Mouse (Mus musculus): ENCODE data around the gene Gm2a. TPM values are rescaled to one million over a fixed set of nuclear protein-coding genes. Genes with fewer than 3 reads are reported as not detected.

The Gm2a gene
- total and polyA plus RNA-seq, 3 experiments: 0.19 to 0.52 TPM; not detected in 1

- no peaks in the 10 kb centered on the region for H3K27me3 ChIP-seq (ENCODE audit: control insufficient read depth in 1 of 2, insufficient read depth in 2 of 2, low read length in 2 of 2)
- peaks cover 0 to 50% of the 10 kb centered on the region in 2 experiments; a peak in 2 of 4 replicates for H3K36me3 ChIP-seq (ENCODE audit: control insufficient read depth in 1 of 2, insufficient read depth in 2 of 2, low read length in 2 of 2)
- H3K9me3 ChIP-seq (replicated peaks; ENCODE audit: insufficient read depth, low read length): no peaks in the 10 kb centered on the region
- peaks cover 37 to 45% of the 10 kb centered on the region in 2 experiments for H3K4me1 ChIP-seq (ENCODE audit: control insufficient read depth in 1 of 2, insufficient read depth in 2 of 2, low read length in 2 of 2)
- no peaks in the 10 kb centered on the region for H3K79me2 ChIP-seq (ENCODE audit: control insufficient read depth, insufficient read depth, low read length, poor library complexity)
- H3K9ac ChIP-seq (ENCODE audit: control insufficient read depth, low read depth, low read length, poor library complexity, severe bottlenecking): peak overlapping the region; percentile 50
- peak; percentile 100 for DNase-seq (ENCODE audit: low read depth, low spot score)
- H3K4me3 ChIP-seq (ENCODE audit: control insufficient read depth in 1 of 2, insufficient read depth in 1 of 2, low read depth in 2 of 2, low read length in 2 of 2): peak overlapping the region; percentile 25 to 40
- peak overlapping the region; percentile 93 for H3K27ac ChIP-seq (ENCODE audit: control insufficient read depth, low read depth, low read length)
- TF ChIP-seq ZC3H11A (IDR thresholded peaks at IDR 0.05; ENCODE audit: low read depth, low read length) (no peak), POLR2AphosphoS2 (IDR thresholded peaks at IDR 0.05; ENCODE audit: low read length) (no peak), NELFE (IDR thresholded peaks at IDR 0.05; ENCODE audit: low read depth, low read length) (peak; percentile 49), GATA1 (IDR thresholded peaks at IDR 0.05; ENCODE audit: low read depth, low read length) (peak; percentile 58), ELF1 (IDR thresholded peaks at IDR 0.05; ENCODE audit: low read depth, low read length) (0 out of 2 replicates have a peak, but pooled peaks have one; percentile 47), MAZ (IDR thresholded peaks at IDR 0.05; ENCODE audit: low read depth, low read length) (peak; percentile 84), MYB (IDR thresholded peaks at IDR 0.05; ENCODE audit: low read depth, low read length) (peak; percentile 45; the same call in 1 of the 2 replicates), CHD1 (IDR thresholded peaks at IDR 0.05; ENCODE audit: low read depth, low read length) (peak; percentile 79; the same call in 1 of the 2 replicates), MXI1 (IDR thresholded peaks at IDR 0.05; ENCODE audit: low read depth, low read length) (peak; percentile 66), EP300 (IDR thresholded peaks at IDR 0.05; ENCODE audit: low read depth in 1 of 2, low read length in 2 of 2) (peak; percentile 79 to 83; a peak in 3 of 4 replicates), UBTF (IDR thresholded peaks at IDR 0.05; ENCODE audit: borderline replicate concordance, insufficient read depth, low read depth, low read length) (no peak), JUND (IDR thresholded peaks at IDR 0.05; ENCODE audit: low read depth, low read length) (no peak), SIN3A (IDR thresholded peaks at IDR 0.05; ENCODE audit: low read length) (peak; percentile 74), HCFC1 (IDR thresholded peaks at IDR 0.05; ENCODE audit: low read depth, low read length) (peak; percentile 40; the same call in 1 of the 2 replicates), CHD2 (IDR thresholded peaks at IDR 0.05; ENCODE audit: low read length) (peak; percentile 21; the same call in 1 of the 2 replicates), ZNF384 (IDR thresholded peaks at IDR 0.05; ENCODE audit: low read depth, low read length) (no peak), GABPA (IDR thresholded peaks at IDR 0.05; ENCODE audit: low read depth, low read length) (no peak), USF1 (IDR thresholded peaks at IDR 0.05; ENCODE audit: low read depth, low read length) (no peak; the same call in 1 of the 2 replicates), TBP (IDR thresholded peaks at IDR 0.05; ENCODE audit: low read depth, low read length) (0 out of 2 replicates have a peak, but pooled peaks have one; percentile 48), USF2 (IDR thresholded peaks at IDR 0.05; ENCODE audit: borderline replicate concordance in 1 of 2, insufficient read depth in 1 of 2, low read depth in 1 of 2, low read length in 2 of 2) (no peak), ETS1 (IDR thresholded peaks at IDR 0.05; ENCODE audit: low read depth, low read length) (peak; percentile 51; the same call in 1 of the 2 replicates), MYC (IDR thresholded peaks at IDR 0.05; ENCODE audit: low read depth, low read length) (peak; percentile 51; the same call in 1 of the 2 replicates), RCOR1 (IDR thresholded peaks at IDR 0.05; ENCODE audit: low read depth, low read length) (peak; percentile 77), ZMIZ1 (IDR thresholded peaks at IDR 0.05; ENCODE audit: low read depth, low read length) (peak; percentile 81), MEF2A (IDR thresholded peaks at IDR 0.05; ENCODE audit: extremely low read depth, insufficient replicate concordance, low read depth, low read length, poor library complexity, severe bottlenecking) (no peak), MAX (IDR thresholded peaks at IDR 0.05; ENCODE audit: low read length) (peak; percentile 51), SMC3 (IDR thresholded peaks at IDR 0.05; ENCODE audit: low read depth, low read length) (no peak), TCF12 (IDR thresholded peaks at IDR 0.05; ENCODE audit: low read depth, low read length) (peak; percentile 65), BHLHE40 (IDR thresholded peaks at IDR 0.05; ENCODE audit: borderline replicate concordance, low read depth, low read length) (0 out of 2 replicates have a peak, but pooled peaks have one; percentile 51), MAFK (IDR thresholded peaks at IDR 0.05; ENCODE audit: borderline replicate concordance, low read depth, low read length) (no peak), ZKSCAN1 (IDR thresholded peaks at IDR 0.05; ENCODE audit: low read depth, low read length) (no peak), NRF1 (IDR thresholded peaks at IDR 0.05; ENCODE audit: insufficient read depth, low read depth, low read length, poor library complexity, severe bottlenecking) (no peak), POLR2A (IDR thresholded peaks at IDR 0.05; ENCODE audit: control insufficient read depth in 1 of 2, insufficient read depth in 1 of 2, low read depth in 1 of 2, low read length in 2 of 2, poor library complexity in 1 of 2) (peak; percentile 50 to 77; a peak in 3 of 4 replicates), TAL1 (IDR thresholded peaks at IDR 0.05; ENCODE audit: low read length) (no peak; the same call in 1 of the 2 replicates), POLR2AphosphoS5 (IDR thresholded peaks at IDR 0.05; ENCODE audit: borderline replicate concordance, low read depth, low read length) (no peak)
Measured at GRCm38 (mm10) chr11:55131077-55131742, 33.3 kb downstream of the Gm2a start.
